Mouse (Mus musculus) lung, postnatal 10 days (tissue): Measurements from ENCODE around the gene Tlr7.
"Not testable (repeated sequence)": the region's sequence is repeated elsewhere in the genome, so short reads cannot be mapped to it uniquely, and the experiment has no call there.

Experiments
- DNase-seq: peaks from one replicate; pipeline ENCODE4 v3.0.0; 2021

Tlr7 gene

GRCm38 (mm10) chrX:167330399-167330798 is at the start of gene Tlr7:
Gene Tlr7, minus strand, starts transcription at chrX:167330558.
- DNase-seq: no peak

- DNase-seq: no peak
These were observed 49.7 kb upstream of the Tlr7 start for GRCm38 (mm10) chrX:167380073-167380472.

DNA sequence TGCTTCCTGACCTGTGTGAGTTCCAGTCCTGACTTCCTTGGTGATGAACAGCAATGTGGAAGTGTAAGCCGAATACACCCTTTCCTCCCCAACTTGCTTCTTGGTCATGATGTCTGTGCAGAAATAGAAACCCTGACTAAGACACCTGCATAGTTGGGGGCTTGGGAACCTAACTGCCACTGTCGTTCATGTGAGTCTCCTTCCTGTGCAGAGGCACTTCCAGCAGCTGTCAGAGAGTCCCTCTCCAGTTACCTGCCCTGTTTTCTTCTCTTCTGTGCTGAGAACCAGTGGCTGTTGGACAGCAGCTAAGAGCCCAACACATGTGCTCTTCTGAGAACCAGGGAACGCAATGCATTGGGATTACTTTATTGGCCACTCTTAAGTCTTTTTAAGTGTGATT is 30.9 kb upstream of the Tlr7 start:
- DNase-seq: not testable (repeated sequence)

DNA sequence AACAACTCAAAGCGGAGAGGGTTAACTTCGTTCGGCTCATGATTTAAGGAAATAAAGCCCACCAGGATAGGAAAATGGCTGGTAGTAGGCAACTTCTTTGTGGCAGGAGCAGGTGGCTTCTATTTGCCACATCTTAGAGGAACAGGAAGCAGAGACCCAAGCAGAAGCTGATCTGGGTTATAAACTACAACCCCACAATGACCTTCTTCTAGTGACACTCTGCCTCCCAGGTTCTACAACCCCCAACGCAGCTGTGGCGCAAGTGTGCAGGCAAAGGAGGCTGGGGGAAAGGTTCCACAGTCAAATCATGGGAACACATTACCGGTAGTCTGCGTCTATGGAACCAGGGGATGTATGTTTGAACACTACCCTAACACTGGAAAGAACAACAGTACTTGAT is 29.3 kb upstream of the Tlr7 start:
- DNase-seq: no peak

- peak; percentile 14 for DNase-seq
These were observed 27.1 kb upstream of the Tlr7 start for GRCm38 (mm10) chrX:167357415-167357814.

GRCm38 (mm10) chrX:167355965-167356364 is 25.6 kb upstream of the Tlr7 start:
- DNase-seq: no peak

- no peak for DNase-seq
These were observed 23.3 kb upstream of the Tlr7 start for GRCm38 (mm10) chrX:167353617-167354016.

GRCm38 (mm10) chrX:167346440-167346839 is 16.1 kb upstream of the Tlr7 start:
- no peak for DNase-seq

DNA sequence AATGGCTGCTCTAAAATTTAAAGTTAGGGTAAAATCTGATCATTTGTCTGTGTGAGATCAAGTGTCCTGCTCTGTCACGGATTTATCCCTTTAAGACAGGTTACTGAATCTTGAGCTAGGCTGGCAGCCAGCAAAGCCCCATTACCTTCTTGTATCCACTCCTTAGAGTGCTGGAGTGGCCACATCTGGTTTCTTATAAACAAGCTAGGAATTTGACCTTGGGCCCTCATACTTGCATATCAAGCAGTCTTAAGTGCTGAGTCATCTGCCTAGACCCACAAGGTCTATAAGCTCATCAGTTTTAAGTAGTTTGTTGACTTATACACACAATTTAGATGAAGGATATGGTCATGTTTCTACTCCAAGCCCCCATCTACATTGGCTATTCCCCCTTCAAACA is 14.0 kb upstream of the Tlr7 start:
- DNase-seq: peak; percentile 4

- DNase-seq: no peak
These were observed 11.5 kb upstream of the Tlr7 start for GRCm38 (mm10) chrX:167341811-167342210.

DNA sequence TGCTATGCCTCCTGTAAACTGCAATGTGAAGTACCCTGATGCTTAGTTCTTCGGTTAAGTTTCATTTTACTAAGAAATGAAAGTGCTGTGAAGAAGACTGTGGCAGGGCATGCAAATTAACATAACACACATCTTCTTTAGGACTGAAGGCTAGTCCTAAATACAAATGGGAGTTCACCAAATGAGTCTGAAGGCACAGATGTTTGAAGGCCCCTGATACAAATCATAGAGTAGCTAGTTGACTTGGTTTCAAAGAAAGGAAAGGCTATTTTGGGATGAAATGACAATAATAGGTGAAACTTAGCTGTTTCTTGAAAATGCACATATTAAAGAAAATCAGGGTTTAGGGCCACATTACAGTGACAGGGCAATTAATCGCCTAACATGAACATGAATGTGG is 9.8 kb upstream of the Tlr7 start:
- DNase-seq: no peak

DNA sequence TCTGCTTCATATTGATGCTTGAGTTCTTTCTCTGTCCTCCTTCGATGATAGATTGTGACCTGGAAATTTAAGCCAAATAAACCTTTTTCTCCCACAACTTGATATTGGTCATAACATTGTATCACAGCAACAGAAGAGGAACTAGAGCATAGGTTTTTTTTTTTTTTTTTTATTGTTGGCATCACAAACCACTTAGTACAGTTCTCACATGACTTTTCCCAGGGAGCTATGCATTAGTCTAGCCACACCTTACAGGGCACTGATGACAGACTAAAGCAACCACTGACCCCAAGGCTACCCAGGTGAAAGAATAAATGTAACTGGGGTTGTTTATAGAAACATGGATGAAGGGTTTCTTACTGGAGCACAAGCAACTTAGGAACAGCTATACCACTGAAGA is 7.6 kb upstream of the Tlr7 start:
- no peak for DNase-seq

GRCm38 (mm10) chrX:167334571-167334970 is 4.2 kb upstream of the Tlr7 start:
- no peak for DNase-seq

GRCm38 (mm10) chrX:167332607-167333006 is 2.2 kb upstream of the Tlr7 start:
- DNase-seq: no peak

DNA sequence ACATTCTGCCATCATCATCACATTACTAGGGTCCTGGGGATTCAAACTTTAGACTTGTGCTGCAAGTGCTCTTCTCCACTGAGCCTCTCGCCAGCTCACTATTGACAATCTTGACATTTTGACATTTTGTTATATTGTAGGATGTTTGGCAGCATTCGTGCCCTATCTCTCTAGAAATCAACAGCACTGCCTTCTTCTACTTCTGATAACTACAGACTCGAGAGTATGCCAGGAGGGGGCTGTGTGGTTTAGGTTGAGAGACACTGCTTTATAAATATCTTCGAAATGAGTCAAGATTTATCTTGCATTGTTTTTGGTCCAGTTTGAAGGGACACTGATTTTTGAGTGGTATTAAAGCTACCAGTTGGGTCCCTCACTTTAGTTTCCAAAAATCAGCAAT is 635 bp upstream of the Tlr7 start:
- DNase-seq: no peak

DNA sequence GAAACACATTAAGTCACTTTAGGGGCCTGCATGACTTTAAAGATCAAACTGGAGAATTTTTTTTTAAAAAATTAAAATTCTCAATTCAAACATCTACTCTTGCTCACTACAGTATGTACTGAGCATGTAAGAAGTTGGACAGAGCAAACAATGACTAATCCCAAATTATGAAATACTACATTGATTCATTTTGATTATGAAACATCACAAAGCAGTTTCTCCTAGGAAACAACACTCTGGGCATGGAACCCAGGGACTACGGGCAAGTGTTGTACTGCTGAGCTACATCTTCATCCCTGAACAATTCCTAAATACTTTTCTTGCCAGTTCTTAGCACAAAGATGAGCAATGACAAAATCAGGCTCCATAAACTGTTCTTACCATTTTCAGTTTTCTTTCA is 738 bp downstream of the Tlr7 start:
- DNase-seq: no peak

DNA sequence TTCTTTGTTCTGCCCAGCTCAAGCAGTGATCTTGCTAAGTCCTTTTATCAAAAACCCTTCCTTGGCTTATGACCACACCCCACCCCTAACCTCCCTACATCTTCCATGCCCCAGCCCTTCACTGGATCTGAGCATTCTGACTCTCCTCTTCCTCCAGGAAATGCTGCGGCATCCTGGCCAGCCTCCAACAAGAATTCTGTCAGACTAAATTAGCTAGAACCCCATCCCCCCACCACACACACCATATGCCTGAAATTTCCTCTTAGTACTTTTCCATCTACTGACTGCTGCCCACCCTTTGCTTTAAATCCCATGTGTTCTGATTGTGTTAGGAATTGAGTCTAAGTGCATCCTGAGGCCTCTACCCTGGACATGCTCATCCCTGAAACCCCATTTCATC is 1.3 kb downstream of the Tlr7 start:
- peak; percentile 11 for DNase-seq

GRCm38 (mm10) chrX:167328519-167328918 is 1.8 kb downstream of the Tlr7 start:
- no peak for DNase-seq

GRCm38 (mm10) chrX:167323742-167324141 is 6.6 kb downstream of the Tlr7 start:
- DNase-seq: no peak

DNA sequence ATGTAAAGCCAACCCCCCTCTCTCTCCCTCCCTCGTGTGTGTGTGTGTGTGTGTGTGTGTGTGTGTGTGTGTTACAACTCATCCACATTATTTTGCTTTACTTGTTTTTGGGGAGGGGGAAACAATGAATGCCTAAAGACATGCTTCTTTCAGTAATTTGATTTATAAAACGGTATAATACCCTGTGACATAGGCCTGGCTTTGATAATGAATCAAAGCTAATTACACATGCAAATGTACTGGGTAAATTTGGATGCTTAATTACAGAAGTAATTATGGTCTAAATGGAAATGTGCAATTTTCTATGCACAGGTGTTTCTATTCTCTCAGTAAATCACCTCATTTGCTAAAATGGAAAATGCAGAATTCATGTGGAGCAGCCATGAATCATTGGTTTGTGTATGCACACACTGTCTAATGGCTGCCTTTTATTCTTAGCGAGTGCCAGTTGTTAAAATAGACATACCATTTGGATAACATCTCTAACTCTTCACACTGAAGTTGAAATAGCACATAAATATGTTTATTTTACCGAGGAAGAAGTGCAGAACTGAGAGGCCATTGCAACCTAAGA is 9.0 kb downstream of the Tlr7 start:
- no peak for DNase-seq

DNA sequence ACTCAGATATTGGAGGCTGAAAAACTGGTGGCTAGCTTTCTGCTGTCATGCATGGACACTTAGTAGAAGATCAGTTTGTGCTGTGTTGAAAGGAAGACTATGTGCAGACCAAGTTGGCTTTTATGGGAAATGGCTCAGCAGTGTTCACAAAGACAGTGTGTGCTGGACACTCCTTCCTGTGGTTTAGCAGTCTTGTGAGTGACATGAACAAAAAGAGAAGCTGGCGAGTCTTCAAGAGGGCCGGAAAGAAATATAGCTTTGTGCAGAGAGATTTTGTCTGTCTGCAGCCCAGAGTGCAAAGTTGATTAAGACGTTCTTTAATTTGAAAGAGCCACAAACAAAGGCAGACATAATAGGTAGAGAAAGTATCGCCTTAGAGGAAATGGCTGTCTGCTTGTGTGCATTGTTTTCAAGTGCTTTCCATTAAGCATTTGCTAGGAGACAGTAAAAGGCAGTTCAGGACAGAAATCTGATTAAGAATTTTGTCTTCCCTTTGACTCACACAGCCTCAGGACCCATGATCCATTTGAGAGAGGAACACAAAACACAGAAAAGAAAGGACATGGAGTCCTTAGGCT is 11.4 kb downstream of the Tlr7 start:
- no peak for DNase-seq

DNA sequence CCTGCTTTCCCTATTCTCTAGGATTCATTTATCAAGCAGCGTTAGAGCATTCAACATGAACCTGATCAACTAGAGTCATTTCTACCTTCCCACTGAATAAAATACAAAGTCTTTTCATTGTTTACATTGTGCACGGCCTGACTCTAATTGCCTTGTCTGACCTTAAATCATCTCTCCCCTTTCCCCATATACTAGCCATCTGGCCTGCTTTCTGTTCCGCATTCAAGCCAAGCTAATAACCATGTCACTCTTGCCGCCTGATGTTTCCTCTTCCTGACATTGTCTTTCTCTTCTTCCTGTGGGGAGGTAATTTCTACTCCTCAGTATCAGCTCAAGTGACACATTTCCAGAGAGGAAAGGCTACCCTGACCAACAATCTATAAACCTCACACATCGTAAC is 14.6 kb downstream of the Tlr7 start:
- no peak for DNase-seq

DNA sequence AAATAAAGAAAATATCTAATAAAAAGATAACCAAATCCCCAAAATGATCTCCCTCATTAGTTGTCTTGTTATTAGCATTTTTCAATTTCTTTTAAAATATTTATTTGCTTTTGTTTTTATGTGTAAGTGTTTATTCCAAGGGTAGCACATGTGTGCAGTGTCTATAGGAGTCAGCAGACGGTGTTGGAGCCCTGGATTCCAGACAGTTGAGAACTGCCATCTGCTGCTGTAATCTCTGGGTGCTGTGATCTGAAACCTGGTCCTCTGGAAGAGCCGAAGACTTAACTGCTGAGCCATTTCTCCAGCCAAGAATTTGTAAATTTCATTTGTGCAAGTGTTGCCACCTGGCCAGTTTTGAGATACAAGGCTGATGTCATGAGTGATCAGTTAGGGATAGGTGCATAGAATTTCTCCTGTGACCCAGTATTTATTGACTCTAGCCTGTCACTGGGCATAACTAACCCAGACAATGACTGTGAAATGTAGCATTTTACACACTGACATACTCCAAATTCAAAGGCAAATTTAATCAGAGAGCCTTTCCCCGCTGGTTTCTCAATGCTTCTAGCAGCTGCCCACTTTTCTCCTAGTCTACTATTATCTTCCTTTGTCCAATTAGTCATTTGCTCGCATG is 15.1 kb downstream of the Tlr7 start:
- DNase-seq: no peak

DNA sequence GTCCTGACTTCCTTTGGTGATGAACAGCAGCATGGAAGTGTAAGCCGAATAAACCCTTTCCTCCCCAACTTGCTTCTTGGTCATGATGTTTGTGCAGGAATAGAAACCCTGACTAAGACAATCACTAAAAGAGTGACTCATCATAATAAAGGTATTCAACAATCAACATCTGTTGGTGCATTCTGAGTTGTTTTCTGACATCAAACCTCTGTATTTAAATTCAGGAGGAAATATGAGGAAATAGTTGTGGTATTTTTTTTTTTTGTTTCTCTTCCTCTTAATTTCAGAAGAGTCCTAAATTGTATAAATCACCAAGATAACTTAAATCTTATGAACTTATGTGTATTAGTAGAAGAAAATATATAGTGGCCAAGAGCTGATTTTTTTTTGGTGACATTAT is 28.3 kb downstream of the Tlr7 start:
- DNase-seq: not testable (repeated sequence)

DNA sequence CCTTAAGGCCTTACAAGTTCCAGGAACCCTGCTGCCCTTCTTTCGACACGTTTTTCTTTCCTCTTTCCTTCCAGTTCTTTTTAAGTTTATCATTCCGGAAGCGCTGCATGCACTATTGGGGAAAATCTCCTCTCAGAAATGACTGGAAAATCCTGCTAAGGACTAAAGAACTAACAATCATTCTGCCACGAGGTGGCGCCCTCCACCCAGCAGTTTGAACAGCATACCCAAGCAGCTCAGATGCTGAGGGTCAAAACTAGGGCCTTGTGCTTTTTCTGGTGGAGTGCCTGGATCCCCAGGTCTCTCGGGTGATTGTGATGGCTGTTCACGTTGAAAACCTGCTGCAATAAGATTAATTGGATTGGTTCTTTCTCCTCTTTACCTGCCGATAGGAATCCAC is 53.4 kb downstream of the Tlr7 start:
- peak; percentile 70 for DNase-seq
